Mouse (Mus musculus): ENCODE data around the gene Lurap1l.

- TF ChIP-seq CTCF (IDR thresholded peaks at IDR 0.05; ENCODE audit: control insufficient read depth, insufficient read depth, insufficient replicate concordance, low read depth, low read length): no peak
- no peak for TF ChIP-seq POLR2A (IDR thresholded peaks at IDR 0.05; ENCODE audit: control insufficient read depth, low read depth, low read length)
These were observed 34.2 kb downstream of the Lurap1l start for GRCm38 (mm10) chr4:80944605-80945004.
